Mouse (Mus musculus): ENCODE measurements around the gene Cbarp. TPM values are rescaled to one million over a fixed set of nuclear protein-coding genes. Genes with fewer than 3 reads are reported as not detected.
A peak's percentile ranks its signal among the peaks of the same experiment; 100 is the strongest.

The Cbarp gene
- total RNA-seq, 2 experiments from 2014 or later, result 1.6 TPM

GRCm38 (mm10) chr10:80115290-80115943, 25.2 kb downstream of the Cbarp start, which contains the start of gene Stk11:
TSS of gene Stk11 (plus strand) at chr10:80115803.
- peak; percentile 99 for DNase-seq
- intact Hi-C loops (cut with DNase I; ENCODE audit: low total_unique reads), result loop anchor here (5.0 kb wide), 1 partner anchor 123 kb away; no protein-coding TSS in a partner anchor

GRCm38 (mm10) chr10:80114341-80115284, 26.0 kb downstream of the Cbarp start:
- intact Hi-C loops (cut with DNase I; ENCODE audit: low total_unique reads), result loop anchor here (5.0 kb wide), 3 partner anchors 57 to 122 kb away; no protein-coding TSS in a partner anchor
- DNase-seq, result peak; percentile 93

DNA sequence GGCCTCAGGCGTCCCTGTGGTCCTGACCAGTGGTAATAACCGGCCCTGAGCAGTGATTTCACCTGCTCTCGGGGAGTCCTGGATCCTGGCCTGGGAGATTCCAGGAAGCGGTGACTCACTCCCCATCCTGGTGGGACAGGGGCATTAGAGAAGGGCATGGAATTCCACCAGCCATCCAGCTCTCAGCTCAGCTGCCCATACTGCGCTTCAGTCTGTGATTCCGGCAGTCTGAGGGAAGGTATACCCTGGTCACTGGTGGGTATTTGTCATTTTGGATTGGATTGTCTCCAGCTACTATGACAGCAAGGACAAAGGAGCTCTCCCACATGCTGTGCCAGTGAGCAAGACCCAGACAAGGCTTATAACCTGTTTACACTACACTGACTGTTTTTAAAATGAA, 33.0 kb downstream of the Cbarp start:
- DNase-seq, result no peak
- intact Hi-C loops (cut with DNase I; ENCODE audit: low total_unique reads), result no loop called here

DNA sequence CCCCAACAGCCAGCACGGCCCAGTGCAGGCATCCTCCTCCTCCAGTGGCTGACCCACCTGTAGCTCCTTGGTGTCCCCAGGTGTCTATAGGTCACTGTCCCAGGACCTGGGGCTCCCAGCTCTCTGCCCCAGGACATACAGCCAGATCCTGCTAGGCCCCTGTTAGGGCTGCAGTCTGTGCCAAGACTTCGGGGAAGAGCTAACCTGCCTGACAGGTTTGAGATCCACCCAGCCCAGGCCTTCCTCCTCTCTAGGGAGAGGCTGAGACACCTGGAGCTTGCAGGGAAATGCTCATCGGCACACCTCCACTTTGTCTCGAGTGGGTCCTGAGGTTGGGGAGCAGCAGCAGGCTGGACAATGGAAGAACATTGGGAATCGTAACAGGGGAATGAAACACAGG, 34.7 kb downstream of the Cbarp start:
- intact Hi-C loops (cut with DNase I; ENCODE audit: low total_unique reads), result no loop called here
- no peak for DNase-seq

- DNase-seq, result no peak
- intact Hi-C loops (cut with DNase I; ENCODE audit: low total_unique reads), result no loop called here
Measured at GRCm38 (mm10) chr10:80105460-80105859, 35.2 kb downstream of the Cbarp start, which contains the start of gene Sbno2. TSS of gene Sbno2 (minus strand) at chr10:80105571.

DNA sequence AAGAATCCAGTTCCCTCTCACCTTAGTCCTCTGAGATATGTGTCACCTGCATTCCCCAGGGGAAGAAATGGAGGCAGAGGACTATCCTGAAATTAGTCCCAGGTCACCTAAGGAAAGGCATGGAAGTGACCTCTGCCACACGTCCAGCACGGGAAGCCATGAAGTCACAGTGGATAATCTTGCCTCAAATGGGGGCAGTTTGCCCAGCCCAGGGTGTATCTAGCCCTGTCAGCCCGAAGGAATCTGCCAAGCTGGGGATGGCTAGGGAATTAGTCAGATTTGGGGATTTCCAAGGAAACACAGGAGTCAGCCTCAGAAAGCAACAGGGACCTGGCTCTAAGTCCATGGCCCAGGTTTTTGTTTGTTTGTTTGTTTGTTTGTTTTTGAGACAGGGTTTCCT, 36.5 kb downstream of the Cbarp start:
- no peak for DNase-seq
- intact Hi-C loops (cut with DNase I; ENCODE audit: low total_unique reads), result no loop called here

- no peak for DNase-seq
- intact Hi-C loops (cut with DNase I; ENCODE audit: low total_unique reads), result no loop called here
Measured at GRCm38 (mm10) chr10:80103032-80103431, 37.6 kb downstream of the Cbarp start.

DNA sequence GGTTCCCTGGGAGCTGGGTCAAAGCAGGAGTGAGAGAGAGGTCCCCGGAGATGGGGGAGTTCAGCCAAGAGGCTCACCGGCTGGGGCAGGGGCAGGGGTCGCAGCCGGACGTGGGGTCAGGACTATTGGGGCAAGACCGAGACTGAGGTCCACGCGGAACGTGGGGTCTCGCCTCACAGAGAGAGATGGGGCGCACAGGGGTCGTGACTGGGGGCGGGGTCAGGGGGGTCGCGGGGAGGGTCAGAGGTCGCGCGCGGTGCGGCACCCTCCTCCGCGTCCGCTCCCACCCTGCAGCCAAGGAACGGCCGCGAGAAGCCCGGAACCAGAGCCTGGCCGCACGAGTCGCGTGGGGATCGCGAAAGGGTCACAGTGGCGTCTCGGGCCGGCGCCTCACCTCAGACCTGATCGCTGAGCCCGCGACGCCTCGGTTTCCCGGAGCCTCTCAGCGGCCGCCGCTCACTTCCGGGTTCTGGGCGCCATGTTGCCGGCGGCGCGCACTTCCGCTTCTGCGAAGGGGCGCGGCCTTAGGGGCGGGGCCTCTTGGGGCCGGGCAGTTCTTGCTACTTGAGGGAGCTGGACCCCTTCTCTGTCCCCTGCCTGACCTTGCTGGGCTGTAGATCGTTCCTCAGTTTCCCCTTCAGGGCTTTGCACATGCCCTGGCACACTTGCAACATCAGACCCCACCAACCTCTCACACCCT, 38.3 kb downstream of the Cbarp start:
- intact Hi-C loops (cut with DNase I; ENCODE audit: low total_unique reads), result no loop called here
- peak; percentile 89 for DNase-seq

GRCm38 (mm10) chr10:80100982-80101381, 39.7 kb downstream of the Cbarp start:
- intact Hi-C loops (cut with DNase I; ENCODE audit: low total_unique reads), result no loop called here
- no peak for DNase-seq

- DNase-seq, result no peak
- intact Hi-C loops (cut with DNase I; ENCODE audit: low total_unique reads), result loop anchor here (5.0 kb wide), 1 partner anchor 36 kb away; no protein-coding TSS in a partner anchor
Measured at GRCm38 (mm10) chr10:80098630-80099029, 42.0 kb downstream of the Cbarp start.

- DNase-seq, result no peak
- intact Hi-C loops (cut with DNase I; ENCODE audit: low total_unique reads), result loop anchor here (5.0 kb wide), 1 partner anchor 35 kb away; no protein-coding TSS in a partner anchor
Measured at GRCm38 (mm10) chr10:80097275-80097674, 43.4 kb downstream of the Cbarp start.

DNA sequence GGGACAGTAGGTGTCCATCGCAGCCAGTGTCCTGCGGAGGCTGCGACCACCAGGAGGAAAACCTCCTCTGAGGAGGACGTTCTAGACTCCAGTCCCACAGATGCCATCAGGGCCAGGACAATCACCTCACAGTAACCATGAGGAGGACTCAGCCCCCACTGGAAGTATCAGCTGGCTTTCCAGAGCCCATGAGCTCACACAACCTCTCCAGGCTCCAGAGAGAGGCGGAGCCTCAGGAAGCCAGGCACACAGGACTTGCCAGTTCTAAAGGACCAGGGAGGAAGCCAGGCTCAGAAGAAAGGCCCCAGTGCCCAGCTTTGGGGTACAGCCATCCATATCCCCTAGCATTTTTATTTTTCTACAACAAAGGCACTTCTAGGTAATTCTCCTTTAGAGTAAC, 45.1 kb downstream of the Cbarp start:
- no peak for DNase-seq

GRCm38 (mm10) chr10:80094684-80095083, 46.0 kb downstream of the Cbarp start:
- no peak for DNase-seq
- intact Hi-C loops (cut with DNase I; ENCODE audit: low total_unique reads), result loop anchor here (5.0 kb wide), 1 partner anchor 32 kb away; no protein-coding TSS in a partner anchor

More for the DNA sequence above, 45.1 kb downstream of the Cbarp start:
- intact Hi-C loops (cut with DNase I; ENCODE audit: low total_unique reads), result loop anchor here (5.0 kb wide), 1 partner anchor 33 kb away; no protein-coding TSS in a partner anchor

DNA sequence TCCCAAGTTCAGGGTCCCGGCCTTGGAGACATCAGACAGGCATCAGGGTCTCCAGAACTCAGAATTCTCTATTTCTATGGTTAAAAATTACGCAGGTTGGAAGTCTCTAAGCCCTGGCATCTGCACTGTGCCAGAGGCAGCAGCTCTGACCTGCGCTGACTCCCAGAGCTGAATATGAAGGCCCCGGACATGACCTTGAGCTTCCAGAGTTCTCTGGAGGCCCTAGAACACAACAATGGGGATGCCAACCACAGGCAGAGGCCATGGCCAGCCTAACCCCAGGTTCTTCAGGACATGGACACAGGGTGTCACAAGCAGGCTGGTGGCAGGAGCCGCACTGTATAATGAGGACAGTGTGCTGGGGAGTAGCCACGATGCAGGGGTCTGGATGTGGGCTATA, 46.5 kb downstream of the Cbarp start:
- DNase-seq, result no peak

GRCm38 (mm10) chr10:80092690-80093089, 47.9 kb downstream of the Cbarp start:
- intact Hi-C loops (cut with DNase I; ENCODE audit: low total_unique reads), result no loop called here
- no peak for DNase-seq

More for the DNA sequence above, 46.5 kb downstream of the Cbarp start:
- intact Hi-C loops (cut with DNase I; ENCODE audit: low total_unique reads), result no loop called here

DNA sequence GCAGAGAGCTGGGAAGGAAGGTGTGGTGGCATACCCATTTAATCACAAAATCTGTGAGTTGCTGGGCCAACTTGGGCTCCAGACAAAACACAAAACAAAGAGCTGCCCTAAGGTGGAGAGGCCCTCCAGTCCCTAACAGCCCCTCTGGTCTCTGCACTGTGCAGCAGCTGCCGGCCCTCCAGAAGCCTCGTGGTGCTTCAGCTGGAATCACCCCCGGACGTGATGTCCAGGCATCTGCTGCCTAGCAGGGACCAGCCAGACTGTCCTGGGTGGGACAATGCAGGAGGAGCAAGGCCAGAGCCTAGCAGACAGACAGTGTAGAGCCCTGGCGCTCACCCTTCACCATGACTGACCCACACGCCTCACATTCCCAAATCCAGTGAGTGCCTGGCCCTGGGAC, 49.1 kb downstream of the Cbarp start:
- DNase-seq, result peak; percentile 56
- intact Hi-C loops (cut with DNase I; ENCODE audit: low total_unique reads), result no loop called here

- intact Hi-C loops (cut with DNase I; ENCODE audit: low total_unique reads), result no loop called here
- DNase-seq, result no peak
Measured at GRCm38 (mm10) chr10:80089146-80089545, 51.5 kb downstream of the Cbarp start.

DNA sequence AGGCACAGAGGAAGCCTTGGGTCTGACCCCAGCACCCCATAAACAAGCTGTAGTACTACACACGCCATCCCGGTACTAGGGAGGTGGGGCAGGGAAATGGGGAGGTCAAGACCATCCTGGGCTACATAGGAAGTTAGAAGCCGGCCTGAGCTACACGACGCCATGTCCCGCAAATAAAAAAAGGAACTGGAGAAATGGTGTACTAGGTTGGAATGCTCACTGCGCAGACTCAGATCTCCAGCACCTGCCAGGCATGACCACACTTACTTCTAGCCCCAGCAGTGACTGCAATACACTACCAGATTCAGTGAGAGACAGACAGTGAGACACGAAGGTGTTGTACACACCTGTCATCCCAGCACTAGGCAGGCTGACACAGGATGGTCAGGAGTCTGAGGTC, 53.2 kb downstream of the Cbarp start:
- intact Hi-C loops (cut with DNase I; ENCODE audit: low total_unique reads), result no loop called here

DNA sequence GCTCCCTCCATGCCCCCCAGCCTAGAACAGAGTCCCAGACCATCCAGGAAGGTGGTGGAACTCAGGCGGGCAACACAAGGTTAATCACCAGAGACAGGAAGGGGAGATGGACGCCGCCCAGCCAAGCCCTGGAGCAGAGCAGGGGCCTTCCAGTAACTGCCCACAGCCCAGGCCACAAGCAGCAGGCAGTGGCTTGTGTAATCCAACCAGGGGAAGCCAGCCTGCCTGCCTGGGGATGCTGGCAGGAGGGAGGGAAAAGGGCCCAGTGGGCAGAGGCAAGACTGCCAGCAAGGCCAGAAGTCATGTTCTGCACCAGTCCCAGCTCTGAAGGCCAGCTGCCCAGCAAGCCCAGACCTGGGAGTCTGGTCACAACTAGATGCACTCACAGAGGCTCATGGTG, 53.8 kb downstream of the Cbarp start:
- intact Hi-C loops (cut with DNase I; ENCODE audit: low total_unique reads), result no loop called here
- DNase-seq, result peak; percentile 50

More for the DNA sequence above, 53.2 kb downstream of the Cbarp start:
- no peak for DNase-seq
